Mouse (Mus musculus) gastrocnemius, postnatal 36 days (tissue): ENCODE measurements around the gene Adra2b. TPM values are rescaled to one million over a fixed set of nuclear protein-coding genes. Genes with fewer than 3 reads are reported as not detected.

Experiments
- DNase-seq, 2 experiments: peaks; one replicate each; pipeline ENCODE4 v3.0.0; 2022
- intact Hi-C: fragments of 180-260 bp; cut with DNase I; formaldehyde crosslinking; loops from one replicate; pipeline ENCODE4 v1.15.1; 2025
- total RNA-seq, 2 experiments: library from RNA; stranded (reverse); gene quantifications; 2 replicates each; pipeline ENCODE4 v1.2.3; 2021

The Adra2b gene
- total RNA-seq, 2 experiments from 2014 or later, result 0.48 to 0.86 TPM

- intact Hi-C loops, result no loop called here
- DNase-seq, result no peak
These were observed 15.1 kb downstream of the Adra2b start for GRCm38 (mm10) chr2:127377942-127378610.

GRCm38 (mm10) chr2:127378611-127378990 is 15.6 kb downstream of the Adra2b start:
- intact Hi-C loops, result no loop called here

GRCm38 (mm10) chr2:127379250-127379649 is 16.2 kb downstream of the Adra2b start:
- no peak for DNase-seq
- intact Hi-C loops, result no loop called here

More at GRCm38 (mm10) chr2:127378611-127378990, 15.6 kb downstream of the Adra2b start:
- DNase-seq, result no peak

- DNase-seq, result no peak
- intact Hi-C loops, result no loop called here
These were observed 20.9 kb downstream of the Adra2b start for GRCm38 (mm10) chr2:127383881-127384280.

- intact Hi-C loops, result no loop called here
- no peak for DNase-seq
These were observed 24.5 kb downstream of the Adra2b start for GRCm38 (mm10) chr2:127387521-127387920.

GRCm38 (mm10) chr2:127390352-127390751 is 27.3 kb downstream of the Adra2b start:
- intact Hi-C loops, result no loop called here
- no peak for DNase-seq

GRCm38 (mm10) chr2:127390846-127391245 is 27.8 kb downstream of the Adra2b start:
- intact Hi-C loops, result no loop called here

GRCm38 (mm10) chr2:127391323-127391722 is 28.3 kb downstream of the Adra2b start:
- no peak for DNase-seq
- intact Hi-C loops, result no loop called here

More at GRCm38 (mm10) chr2:127390846-127391245, 27.8 kb downstream of the Adra2b start:
- no peak for DNase-seq

GRCm38 (mm10) chr2:127394606-127395161 is 31.7 kb downstream of the Adra2b start:
- no peak for DNase-seq

GRCm38 (mm10) chr2:127398738-127399137 is 35.7 kb downstream of the Adra2b start:
- DNase-seq, result no peak
- intact Hi-C loops, result no loop called here

More at GRCm38 (mm10) chr2:127394606-127395161, 31.7 kb downstream of the Adra2b start:
- intact Hi-C loops, result no loop called here

- intact Hi-C loops, result no loop called here
- DNase-seq, result no peak
These were observed 48.1 kb downstream of the Adra2b start for GRCm38 (mm10) chr2:127411126-127411525.

GRCm38 (mm10) chr2:127415806-127416205 is 52.8 kb downstream of the Adra2b start:
- intact Hi-C loops, result no loop called here
- DNase-seq, result no peak

- intact Hi-C loops, result no loop called here
- no peak for DNase-seq
These were observed 53.7 kb downstream of the Adra2b start for GRCm38 (mm10) chr2:127416706-127417105.

Other genes with a start within 250 kb of the Adra2b start
- gene Ncaph, start 229.3 kb upstream of the Adra2b start, total RNA-seq, result 1 to 10 TPM; 1.5 to 1.8 TPM
- gene Itpripl1, start 219.8 kb upstream of the Adra2b start, total RNA-seq, result 1 to 10 TPM; 5.2 TPM
- gene 1810024B03Rik, start 154.9 kb upstream of the Adra2b start, total RNA-seq, result under 1 TPM; 0.46 to 0.89 TPM
- 10 to 100 TPM; 33.0 to 39.4 TPM for gene Snrnp200, start 154.8 kb upstream of the Adra2b start, total RNA-seq
- 10 to 100 TPM; 48.6 to 51.0 TPM for gene Ciao1, start 115.4 kb upstream of the Adra2b start, total RNA-seq
- 10 to 100 TPM; 21.0 TPM for gene Tmem127, start 115.3 kb upstream of the Adra2b start, total RNA-seq
- gene Stard7, start 93.0 kb upstream of the Adra2b start, total RNA-seq, result 100 to 1,000 TPM in 1 of 2 experiments, 10 to 100 TPM in 1; 89.2 to 110 TPM
- gene Dusp2, start 27.0 kb upstream of the Adra2b start, total RNA-seq, result 1 to 10 TPM in 1 of 2 experiments, under 1 TPM in 1; 0.72 to 1.3 TPM
- not detected for gene Astl, start 24.6 kb upstream of the Adra2b start, total RNA-seq
- gene Gpat2, start 62.0 kb downstream of the Adra2b start, total RNA-seq, result not detected
- 10 to 100 TPM; 22.0 to 22.7 TPM for gene Fahd2a, start 81.4 kb downstream of the Adra2b start, total RNA-seq
- under 1 TPM; 0.18 to 0.49 TPM for gene Kcnip3, start 158.9 kb downstream of the Adra2b start, total RNA-seq
- not detected for gene Prom2, start 178.3 kb downstream of the Adra2b start, total RNA-seq
- gene Zfp661, start 223.9 kb downstream of the Adra2b start, total RNA-seq, result 1 to 10 TPM; 2.1 TPM
- gene Mrps5, start 224.0 kb downstream of the Adra2b start, total RNA-seq, result 10 to 100 TPM; 81.4 to 91.4 TPM